Mouse (Mus musculus): Measurements from ENCODE around the gene Gm10273. TPM values are rescaled to one million over a fixed set of nuclear protein-coding genes. Genes with fewer than 3 reads are reported as not detected.

Gm10273 gene
- polyA plus RNA-seq, 1 experiment from 2014 or later, result 4.3 TPM

- H3K9ac ChIP-seq, result no peak overlapping the region
- H3K4me2 ChIP-seq (replicated peaks), result no peak overlapping the region
- WGBS, result 61% methylated on average over 10 of the region's 10 CpGs
- no peaks in the 10 kb centered on the region for H3K27me3 ChIP-seq
- no peak for ATAC-seq (ENCODE audit: insufficient number of reproducible peaks, insufficient read depth, low FRiP score, low TSS enrichment)
- H3K4me1 ChIP-seq, result 0 out of 2 replicates have a peak, but pooled peaks cover 9% of the 10 kb centered on the region
- no peak overlapping the region for H3K27ac ChIP-seq
- H3K4me3 ChIP-seq, result no peak overlapping the region
- no peaks in the 10 kb centered on the region for H3K9me3 ChIP-seq
- H3K36me3 ChIP-seq, result no peaks in the 10 kb centered on the region
Measured at GRCm38 (mm10) chr10:59403793-59404149, 8.3 kb downstream of the Gm10273 start.

GRCm38 (mm10) chr10:59408499-59408898, 13.1 kb downstream of the Gm10273 start:
- Histone ChIP-seq H3K27me3 (no peaks in the 10 kb centered on the region), H3K4me1 (0 out of 2 replicates have a peak, but pooled peaks cover 9% of the 10 kb centered on the region), H3K9ac (no peak overlapping the region), H3K27ac (no peak overlapping the region), H3K4me3 (no peak overlapping the region), H3K4me2 (replicated peaks) (no peak overlapping the region), H3K36me3 (no peaks in the 10 kb centered on the region), H3K9me3 (no peaks in the 10 kb centered on the region)
- WGBS, result 62% methylated on average over 6 of the region's 6 CpGs
- ATAC-seq (ENCODE audit: insufficient number of reproducible peaks, insufficient read depth, low FRiP score, low TSS enrichment), result no peak

GRCm38 (mm10) chr10:59410264-59410663, 14.8 kb downstream of the Gm10273 start:
- H3K9me3 ChIP-seq, result no peaks in the 10 kb centered on the region
- H3K4me3 ChIP-seq, result no peak overlapping the region
- 75% methylated on average over 12 of the region's 12 CpGs for WGBS
- no peaks in the 10 kb centered on the region for H3K36me3 ChIP-seq
- ATAC-seq (ENCODE audit: insufficient number of reproducible peaks, insufficient read depth, low FRiP score, low TSS enrichment), result no peak
- H3K27ac ChIP-seq, result no peak overlapping the region
- H3K4me2 ChIP-seq (replicated peaks), result no peak overlapping the region
- H3K27me3 ChIP-seq, result no peaks in the 10 kb centered on the region
- H3K9ac ChIP-seq, result no peak overlapping the region
- 0 out of 2 replicates have a peak, but pooled peaks cover 4% of the 10 kb centered on the region for H3K4me1 ChIP-seq

GRCm38 (mm10) chr10:59413711-59414110, 18.3 kb downstream of the Gm10273 start:
- no peak for ATAC-seq (ENCODE audit: insufficient number of reproducible peaks, insufficient read depth, low FRiP score, low TSS enrichment)
- 94% methylated on average over 4 of the region's 4 CpGs for WGBS

GRCm38 (mm10) chr10:59416623-59417022, 21.2 kb downstream of the Gm10273 start:
- no peak for ATAC-seq (ENCODE audit: insufficient number of reproducible peaks, insufficient read depth, low FRiP score, low TSS enrichment)
- H3K36me3 ChIP-seq, result no peaks in the 10 kb centered on the region
- H3K9me3 ChIP-seq, result no peaks in the 10 kb centered on the region
- H3K27ac ChIP-seq, result no peak overlapping the region
- no peaks in the 10 kb centered on the region for H3K27me3 ChIP-seq
- H3K9ac ChIP-seq, result no peak overlapping the region
- WGBS, result 86% methylated on average over 3 of the region's 3 CpGs
- H3K4me1 ChIP-seq, result no peaks in the 10 kb centered on the region
- no peak overlapping the region for H3K4me3 ChIP-seq
- no peak overlapping the region for H3K4me2 ChIP-seq (replicated peaks)

More at GRCm38 (mm10) chr10:59413711-59414110, 18.3 kb downstream of the Gm10273 start:
- Histone ChIP-seq H3K36me3 (no peaks in the 10 kb centered on the region), H3K27ac (no peak overlapping the region), H3K4me2 (replicated peaks) (no peak overlapping the region), H3K4me3 (no peak overlapping the region), H3K4me1 (0 out of 2 replicates have a peak, but pooled peaks cover 2% of the 10 kb centered on the region), H3K27me3 (no peaks in the 10 kb centered on the region), H3K9me3 (no peaks in the 10 kb centered on the region), H3K9ac (no peak overlapping the region)

- Histone ChIP-seq H3K4me3 (no peak overlapping the region), H3K27me3 (no peaks in the 10 kb centered on the region), H3K9me3 (no peaks in the 10 kb centered on the region), H3K27ac (no peak overlapping the region), H3K9ac (no peak overlapping the region), H3K4me2 (replicated peaks) (no peak overlapping the region), H3K4me1 (no peaks in the 10 kb centered on the region), H3K36me3 (no peaks in the 10 kb centered on the region)
- no peak for ATAC-seq (ENCODE audit: insufficient number of reproducible peaks, insufficient read depth, low FRiP score, low TSS enrichment)
- 86% methylated on average over 4 of the region's 4 CpGs for WGBS
Measured at GRCm38 (mm10) chr10:59419516-59419915, 24.1 kb downstream of the Gm10273 start.

GRCm38 (mm10) chr10:59424453-59424852, 29.0 kb downstream of the Gm10273 start:
- ATAC-seq (ENCODE audit: insufficient number of reproducible peaks, insufficient read depth, low FRiP score, low TSS enrichment), result no peak
- 81% methylated on average over 3 of the region's 3 CpGs for WGBS
- H3K4me1 ChIP-seq, result no peaks in the 10 kb centered on the region
- H3K36me3 ChIP-seq, result no peaks in the 10 kb centered on the region
- H3K27me3 ChIP-seq, result no peaks in the 10 kb centered on the region
- H3K4me3 ChIP-seq, result no peak overlapping the region
- no peak overlapping the region for H3K9ac ChIP-seq
- H3K27ac ChIP-seq, result no peak overlapping the region
- no peak overlapping the region for H3K4me2 ChIP-seq (replicated peaks)
- H3K9me3 ChIP-seq, result no peaks in the 10 kb centered on the region

GRCm38 (mm10) chr10:59425369-59425768, 29.9 kb downstream of the Gm10273 start:
- 91% methylated on average over 7 of the region's 7 CpGs for WGBS
- Histone ChIP-seq H3K4me3 (no peak overlapping the region), H3K27ac (no peak overlapping the region), H3K36me3 (no peaks in the 10 kb centered on the region), H3K9me3 (no peaks in the 10 kb centered on the region), H3K4me1 (no peaks in the 10 kb centered on the region), H3K27me3 (no peaks in the 10 kb centered on the region), H3K4me2 (replicated peaks) (no peak overlapping the region), H3K9ac (no peak overlapping the region)
- ATAC-seq (ENCODE audit: insufficient number of reproducible peaks, insufficient read depth, low FRiP score, low TSS enrichment), result no peak

GRCm38 (mm10) chr10:59426371-59426770, 30.9 kb downstream of the Gm10273 start:
- Histone ChIP-seq H3K36me3 (no peaks in the 10 kb centered on the region), H3K27ac (no peak overlapping the region), H3K27me3 (no peaks in the 10 kb centered on the region), H3K4me1 (no peaks in the 10 kb centered on the region), H3K4me2 (replicated peaks) (no peak overlapping the region), H3K9ac (no peak overlapping the region), H3K9me3 (no peaks in the 10 kb centered on the region), H3K4me3 (no peak overlapping the region)
- ATAC-seq (ENCODE audit: insufficient number of reproducible peaks, insufficient read depth, low FRiP score, low TSS enrichment), result no peak
- 56% methylated on average over 4 of the region's 4 CpGs for WGBS

- no peaks in the 10 kb centered on the region for H3K36me3 ChIP-seq
- ATAC-seq (ENCODE audit: insufficient number of reproducible peaks, insufficient read depth, low FRiP score, low TSS enrichment), result no peak
- WGBS, result 86% methylated on average over 16 of the region's 16 CpGs
- H3K4me1 ChIP-seq, result no peaks in the 10 kb centered on the region
- no peaks in the 10 kb centered on the region for H3K9me3 ChIP-seq
- H3K4me2 ChIP-seq (replicated peaks), result no peak overlapping the region
- H3K4me3 ChIP-seq, result no peak overlapping the region
- H3K27me3 ChIP-seq, result no peaks in the 10 kb centered on the region
- no peak overlapping the region for H3K9ac ChIP-seq
- no peak overlapping the region for H3K27ac ChIP-seq
Measured at GRCm38 (mm10) chr10:59429448-59430135, 34.2 kb downstream of the Gm10273 start.

GRCm38 (mm10) chr10:59430701-59431218, 35.3 kb downstream of the Gm10273 start:
- no peak overlapping the region for H3K4me3 ChIP-seq
- no peaks in the 10 kb centered on the region for H3K4me1 ChIP-seq
- 56% methylated on average over 6 of the region's 6 CpGs for WGBS
- H3K27ac ChIP-seq, result no peak overlapping the region
- no peaks in the 10 kb centered on the region for H3K27me3 ChIP-seq
- H3K9me3 ChIP-seq, result no peaks in the 10 kb centered on the region
- ATAC-seq (ENCODE audit: insufficient number of reproducible peaks, insufficient read depth, low FRiP score, low TSS enrichment), result no peak
- H3K4me2 ChIP-seq (replicated peaks), result no peak overlapping the region
- no peak overlapping the region for H3K9ac ChIP-seq
- no peaks in the 10 kb centered on the region for H3K36me3 ChIP-seq

- H3K36me3 ChIP-seq, result no peaks in the 10 kb centered on the region
- H3K4me3 ChIP-seq, result no peak overlapping the region
- WGBS, result 90% methylated on average over 18 of the region's 18 CpGs
- H3K9ac ChIP-seq, result no peak overlapping the region
- H3K27ac ChIP-seq, result no peak overlapping the region
- no peaks in the 10 kb centered on the region for H3K27me3 ChIP-seq
- H3K4me2 ChIP-seq (replicated peaks), result no peak overlapping the region
- H3K9me3 ChIP-seq, result no peaks in the 10 kb centered on the region
- no peak for ATAC-seq (ENCODE audit: insufficient number of reproducible peaks, insufficient read depth, low FRiP score, low TSS enrichment)
- H3K4me1 ChIP-seq, result no peaks in the 10 kb centered on the region
Measured at GRCm38 (mm10) chr10:59435746-59436145, 40.3 kb downstream of the Gm10273 start.

Data from embryonic facial prominence, embryonic 12.5 days (tissue).